Mouse (Mus musculus): Measurements from ENCODE around the gene Vstm4.

Vstm4 gene

DNA sequence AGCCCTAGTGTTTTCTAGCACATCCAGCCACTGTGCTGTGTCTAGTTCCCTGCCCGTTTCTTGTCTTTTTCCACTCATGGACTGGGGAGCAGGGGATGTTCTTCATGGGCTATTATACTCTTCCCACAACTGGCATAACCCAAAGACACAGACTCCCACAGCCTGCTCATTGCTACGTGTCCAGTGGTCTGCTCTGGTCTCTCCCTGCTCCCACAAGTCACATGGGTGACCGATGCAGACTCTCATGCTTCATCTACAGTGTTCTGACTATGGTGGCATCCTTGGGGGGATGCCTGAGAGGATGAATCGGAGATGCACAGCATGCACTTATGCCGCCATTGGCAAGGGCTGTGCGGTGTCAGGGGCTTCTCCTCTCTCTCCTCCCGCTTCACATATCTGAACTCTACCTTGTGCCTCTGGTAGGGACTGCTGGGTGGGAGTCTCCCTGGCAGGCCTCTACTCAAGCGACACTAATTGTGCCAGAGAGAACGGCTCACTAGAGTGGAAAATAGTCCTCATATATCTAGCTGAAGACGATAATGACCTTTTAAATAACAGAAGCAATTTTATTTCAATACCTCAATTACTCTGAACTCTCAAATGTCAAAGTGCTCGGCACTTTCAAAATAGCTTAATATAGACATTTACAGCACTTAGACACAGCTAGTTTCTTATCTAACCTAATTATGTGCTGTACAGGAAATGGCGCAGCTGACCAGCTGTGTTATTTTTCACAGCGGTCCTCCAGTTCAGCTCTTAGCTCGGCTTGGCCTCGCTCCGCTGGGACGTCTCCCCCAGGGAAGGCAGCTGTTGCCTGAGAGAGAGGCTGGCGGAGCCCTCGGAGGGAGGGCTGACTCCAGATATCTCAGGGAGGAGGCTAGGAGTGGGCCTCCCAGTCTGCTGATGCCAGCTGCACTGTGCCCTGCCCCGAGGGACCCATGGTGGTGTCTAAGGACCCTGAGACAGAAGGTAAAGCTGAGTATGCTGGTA is 94.1 kb downstream of the Vstm4 start:
- no peak for DNase-seq

DNA sequence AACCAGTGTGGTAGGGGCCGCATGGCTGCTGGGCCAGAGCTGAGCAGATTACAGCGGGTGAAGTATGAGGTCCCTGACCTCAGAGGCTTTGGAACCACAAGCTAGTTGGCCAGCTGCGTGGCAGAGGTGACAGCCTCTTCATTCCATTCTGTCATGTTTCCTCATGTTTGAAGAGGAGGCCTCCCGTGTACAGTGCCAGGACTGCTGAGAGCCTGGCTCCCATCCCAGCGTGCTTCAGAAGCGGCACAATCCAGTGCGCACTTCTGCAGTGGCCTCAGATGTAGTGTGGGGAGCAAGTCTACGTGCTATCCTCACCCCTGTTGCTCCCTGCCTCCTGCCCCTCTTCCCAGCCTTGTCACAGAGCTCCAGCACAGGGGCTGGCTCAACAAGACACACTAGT is 99.9 kb downstream of the Vstm4 start:
- peak in 1 of 2 experiments; percentile 5 for DNase-seq

DNA sequence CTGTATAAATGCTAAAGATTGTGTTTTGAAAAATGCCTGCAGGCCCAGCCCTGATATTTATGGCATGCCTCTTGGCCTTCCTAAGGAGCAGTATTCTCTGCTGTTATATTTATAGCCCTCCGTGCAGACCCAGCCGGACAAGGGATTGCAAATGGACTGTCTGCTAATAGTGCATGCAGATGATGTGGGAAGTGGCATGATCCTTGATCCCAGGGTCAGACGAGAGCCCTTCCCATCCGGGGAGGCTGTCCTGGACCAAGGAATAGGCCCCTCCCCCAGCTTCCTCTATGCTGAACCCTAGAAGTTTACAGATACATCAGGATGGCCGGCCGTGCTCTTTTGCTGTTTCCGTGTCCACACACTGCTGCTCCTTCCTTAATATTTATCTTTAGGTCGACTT is 102.1 kb downstream of the Vstm4 start:
- no peak for DNase-seq

DNA sequence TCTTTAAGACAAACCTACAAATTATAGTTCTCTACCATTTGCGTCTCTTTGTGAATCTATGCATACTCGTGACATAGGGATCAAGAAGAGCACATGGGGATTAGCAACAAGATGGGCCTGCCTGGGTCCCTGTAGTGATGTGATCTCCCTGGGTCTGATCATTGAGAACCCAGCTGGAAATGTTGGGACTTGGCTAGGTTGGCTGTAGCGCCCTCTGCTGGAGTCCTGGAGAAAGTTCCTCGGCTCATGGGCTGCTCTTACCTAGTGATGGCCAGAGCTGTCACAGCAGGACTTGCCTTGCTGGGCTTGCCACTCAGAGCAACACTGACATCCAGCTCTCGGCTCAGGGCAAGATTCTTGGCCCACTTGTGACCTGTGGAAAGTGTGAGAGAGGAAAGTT is 103.9 kb downstream of the Vstm4 start:
- DNase-seq: peak; percentile 31 to 50

DNA sequence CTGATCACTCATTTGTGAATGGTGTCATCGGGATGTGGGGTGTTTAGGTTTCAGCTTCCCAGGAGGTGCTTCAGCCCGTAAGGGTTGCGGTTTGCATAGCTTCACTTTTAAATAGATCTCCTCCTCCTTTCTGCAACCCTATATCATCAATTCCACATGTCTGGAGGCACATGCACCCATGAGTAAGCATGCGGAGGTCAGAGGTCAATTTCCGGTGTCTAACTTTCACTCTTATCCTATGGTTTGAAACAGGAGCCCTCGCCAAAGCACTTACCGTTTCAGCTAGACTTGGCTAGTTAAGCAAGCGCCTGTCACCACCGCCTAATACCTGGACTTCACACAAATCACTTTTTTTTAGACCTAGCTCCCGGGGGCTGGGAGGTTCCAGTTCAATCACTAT is 108.2 kb downstream of the Vstm4 start:
- DNase-seq: no peak

DNA sequence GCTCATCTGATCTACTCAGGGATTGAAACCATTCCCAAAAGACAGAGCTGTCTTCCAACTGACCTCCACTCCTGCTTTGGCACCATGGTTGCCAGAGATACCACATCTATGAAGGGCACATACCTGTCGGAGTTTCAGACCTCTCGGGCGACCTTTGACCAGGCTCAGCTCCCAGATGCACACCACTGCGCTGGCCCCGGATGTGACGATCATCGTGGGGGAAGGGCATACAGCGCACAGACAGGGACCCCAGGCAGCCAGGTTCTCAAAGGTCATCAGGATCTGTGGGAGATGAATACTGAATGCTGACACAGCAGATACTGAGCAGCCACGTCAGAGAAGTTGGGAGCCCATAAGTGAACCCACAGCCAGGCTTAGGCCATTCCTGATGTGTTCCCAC is 114.1 kb downstream of the Vstm4 start:
- DNase-seq: no peak

DNA sequence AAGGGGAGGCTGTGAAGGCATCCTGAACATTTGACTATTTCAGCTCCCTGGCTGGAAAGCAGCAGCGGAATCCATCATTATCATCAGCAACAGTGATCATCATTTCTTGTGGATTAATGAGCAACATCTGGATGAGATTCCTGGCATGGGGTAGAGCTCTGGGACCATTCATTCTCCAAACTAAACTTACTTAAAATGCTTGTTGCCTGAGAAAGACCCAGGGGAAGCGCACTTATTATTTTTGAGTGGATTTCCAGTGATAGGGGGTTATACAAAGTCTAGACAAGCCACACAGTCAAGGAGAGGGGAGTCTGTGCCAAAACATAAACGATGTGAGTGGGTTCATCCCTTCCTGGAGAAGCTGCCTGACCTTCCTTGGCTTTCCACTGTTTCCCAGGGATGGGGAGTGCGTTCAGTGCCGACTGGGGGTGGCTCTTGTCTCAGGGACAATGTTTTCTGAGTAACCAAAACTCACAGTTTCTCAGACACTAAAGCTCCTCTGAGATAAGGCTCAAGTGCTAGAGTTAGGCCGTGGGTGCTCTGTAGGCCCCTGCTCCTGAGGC is 127.7 kb downstream of the Vstm4 start:
- DNase-seq: no peak

DNA sequence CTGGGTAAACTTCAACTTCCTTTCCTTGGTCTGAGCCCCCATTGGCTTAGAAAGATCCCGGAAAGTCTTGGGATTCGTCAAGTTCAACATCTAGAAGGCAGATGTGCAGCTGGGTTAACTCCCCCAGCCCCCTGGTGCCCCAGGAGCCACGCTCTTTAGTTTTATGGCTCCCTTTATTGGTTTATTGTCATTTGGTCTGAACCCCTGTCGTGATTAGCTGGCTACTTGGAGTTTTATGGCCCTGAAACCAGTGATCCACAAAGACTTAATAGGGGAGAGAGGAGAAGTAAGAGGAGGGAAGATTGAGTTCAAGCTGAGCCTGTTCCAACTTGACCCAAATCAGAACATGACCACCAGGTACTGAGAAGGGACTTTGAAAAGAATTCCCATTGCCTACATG is 130.1 kb downstream of the Vstm4 start:
- DNase-seq: no peak
